Mouse (Mus musculus) gastrocnemius, adult 2 months (tissue): ENCODE results near the gene Ccdc152. TPM values are rescaled to one million over a fixed set of nuclear protein-coding genes. Genes with fewer than 3 reads are reported as not detected.

Source experiments
- DNase-seq: peaks from one replicate; pipeline ENCODE4 v3.0.0; 2022
- H3K27ac ChIP-seq: fragments of 200-600 bp; 2 replicates; pipeline ENCODE4 v1.8.1; 2022; ENCODE audit warnings: mild to moderate bottlenecking
- H3K4me3 ChIP-seq: fragments of 200-600 bp; 2 replicates; pipeline ENCODE4 v1.8.1; 2022; ENCODE audit warnings: mild to moderate bottlenecking, moderate library complexity
- CTCF ChIP-seq: fragments of 200-600 bp; IDR thresholded peaks from 2 replicates; pipeline ENCODE4 v1.8.1; 2022; ENCODE audit warnings: antibody characterized with exemption, mild to moderate bottlenecking, moderate library complexity
- intact Hi-C: fragments of 180-260 bp; cut with DNase I; formaldehyde crosslinking; loops from one replicate; pipeline ENCODE4 v1.15.1; 2025
- total RNA-seq, 2 experiments: library from RNA; stranded (reverse); gene quantifications; 2 replicates each; pipeline ENCODE4 v1.2.3; 2021

Gene Ccdc152
- total RNA-seq, 2 experiments from 2014 or later = not detected

- intact Hi-C loops = no loop called here
- TF ChIP-seq CTCF = no peak
- Histone ChIP-seq H3K27ac (no peak overlapping the region), H3K4me3 (no peak overlapping the region)
- no peak for DNase-seq
Measured at GRCm38 (mm10) chr15:3233837-3234551, 69.3 kb downstream of the Ccdc152 start.

GRCm38 (mm10) chr15:3232168-3232835 is 71.0 kb downstream of the Ccdc152 start:
- DNase-seq = no peak
- intact Hi-C loops = no loop called here
- TF ChIP-seq CTCF = no peak
- Histone ChIP-seq H3K4me3 (no peak overlapping the region), H3K27ac (peak overlapping the region; percentile 59)

- Histone ChIP-seq H3K4me3 (no peak overlapping the region), H3K27ac (no peak overlapping the region)
- DNase-seq = no peak
- TF ChIP-seq CTCF = no peak
- intact Hi-C loops = no loop called here
Measured at GRCm38 (mm10) chr15:3231004-3231403, 72.3 kb downstream of the Ccdc152 start.

Other genes starting within 250 kb of the Ccdc152 start
- 100 to 1,000 TPM; 104 to 171 TPM for gene Selenop, start 35.0 kb downstream of the Ccdc152 start, total RNA-seq